Mouse (Mus musculus): Measurements from ENCODE around the gene S100a3.

- no peak for TF ChIP-seq CTCF (IDR thresholded peaks at IDR 0.05)
- TF ChIP-seq EP300 (IDR thresholded peaks at IDR 0.05) = no peak
Observed at GRCm38 (mm10) chr3:90605736-90606135, 45.4 kb downstream of the S100a3 start.

Measured in lung, postnatal 0 days (tissue).